Mouse (Mus musculus) heart, postnatal 10 days (tissue): ENCODE data around the gene Rbms3. TPM values are rescaled to one million over a fixed set of nuclear protein-coding genes. Genes with fewer than 3 reads are reported as not detected.

ENCODE experiments used
- DNase-seq, 2 experiments: peaks; one replicate each; pipeline ENCODE4 v3.0.0; 2021
- intact Hi-C: fragments of 180-260 bp; cut with DNase I; formaldehyde crosslinking; loops from one replicate; pipeline ENCODE4 v1.15.1; 2025
- total RNA-seq, 2 experiments: library from RNA; stranded (reverse); gene quantifications; 2 replicates each; pipeline ENCODE4 v1.2.3; 2021

Gene Rbms3
- total RNA-seq, 2 experiments from 2014 or later = 24.9 to 25.0 TPM

DNA sequence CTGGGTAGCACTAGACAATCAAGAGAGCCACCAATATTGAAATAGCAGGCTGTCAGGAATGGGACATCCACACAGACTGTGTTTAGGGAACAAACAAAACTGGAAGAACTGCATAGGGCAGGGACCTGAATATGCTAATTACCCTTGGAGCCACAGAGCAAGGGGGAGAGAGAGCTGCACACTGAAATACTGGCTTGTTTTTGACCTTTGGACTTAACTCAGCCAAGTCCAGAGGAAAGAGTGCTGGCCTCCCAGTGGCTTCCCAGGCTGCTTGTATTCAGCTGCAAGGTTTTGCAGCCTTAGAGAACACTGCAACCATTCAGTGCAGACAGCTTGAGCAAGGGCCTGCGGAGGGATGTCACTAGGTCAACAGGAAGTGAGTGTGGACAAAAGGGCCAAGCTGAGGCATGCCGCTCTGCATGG, 611.0 kb downstream of the Rbms3 start:
- peak; percentile 35 to 40 for DNase-seq
- intact Hi-C loops = no loop called here

DNA sequence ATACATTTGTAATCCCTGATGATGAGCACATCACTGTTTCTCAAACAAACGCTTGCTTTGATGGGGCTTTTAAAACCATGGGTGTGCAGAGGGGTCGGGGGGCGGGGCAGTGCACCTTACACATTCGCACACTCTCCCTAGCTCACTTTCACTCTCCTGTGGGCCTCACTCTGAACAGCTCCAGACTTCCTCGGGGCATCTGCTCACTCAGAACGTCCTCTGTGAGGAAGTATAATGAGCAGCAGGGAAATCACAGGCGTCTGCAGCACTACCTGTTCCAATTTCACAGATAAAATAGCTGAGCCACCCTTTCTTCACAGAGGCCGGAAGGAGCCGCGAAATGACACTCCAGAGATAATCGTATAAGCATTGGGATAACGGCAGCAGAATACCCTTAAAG, 611.4 kb downstream of the Rbms3 start:
- no peak for DNase-seq
- intact Hi-C loops = no loop called here

- DNase-seq = no peak
- intact Hi-C loops = no loop called here
Measured at GRCm38 (mm10) chr9:117016605-117017319, 613.0 kb downstream of the Rbms3 start.

- no peak for DNase-seq
- intact Hi-C loops = no loop called here
Measured at GRCm38 (mm10) chr9:117013386-117013785, 616.3 kb downstream of the Rbms3 start.

- no peak for DNase-seq
- intact Hi-C loops = no loop called here
Measured at GRCm38 (mm10) chr9:117010801-117011200, 618.9 kb downstream of the Rbms3 start.

GRCm38 (mm10) chr9:117008194-117008593, 621.5 kb downstream of the Rbms3 start:
- no peak for DNase-seq
- intact Hi-C loops = no loop called here

DNA sequence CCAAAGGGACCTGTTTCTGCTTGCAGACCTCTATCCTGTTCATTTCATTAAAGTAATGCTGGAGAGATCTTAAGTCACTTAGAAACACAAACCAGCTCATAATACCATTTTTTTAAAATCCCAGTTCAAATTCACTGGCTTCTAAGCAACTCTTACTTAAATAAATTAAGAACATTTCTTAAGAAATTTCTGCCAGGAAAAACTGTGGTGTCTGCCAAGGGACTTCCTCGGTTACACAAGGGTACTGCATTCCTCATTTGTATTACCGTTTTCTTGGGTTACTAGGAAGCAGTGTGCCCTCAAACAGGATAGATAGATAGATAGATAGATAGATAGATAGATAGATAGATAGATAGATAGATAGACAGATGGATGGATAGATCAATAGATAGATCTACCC, 627.6 kb downstream of the Rbms3 start:
- DNase-seq = no peak
- intact Hi-C loops = no loop called here

- intact Hi-C loops = no loop called here
- DNase-seq = no peak
Measured at GRCm38 (mm10) chr9:116999186-116999585, 630.5 kb downstream of the Rbms3 start.

DNA sequence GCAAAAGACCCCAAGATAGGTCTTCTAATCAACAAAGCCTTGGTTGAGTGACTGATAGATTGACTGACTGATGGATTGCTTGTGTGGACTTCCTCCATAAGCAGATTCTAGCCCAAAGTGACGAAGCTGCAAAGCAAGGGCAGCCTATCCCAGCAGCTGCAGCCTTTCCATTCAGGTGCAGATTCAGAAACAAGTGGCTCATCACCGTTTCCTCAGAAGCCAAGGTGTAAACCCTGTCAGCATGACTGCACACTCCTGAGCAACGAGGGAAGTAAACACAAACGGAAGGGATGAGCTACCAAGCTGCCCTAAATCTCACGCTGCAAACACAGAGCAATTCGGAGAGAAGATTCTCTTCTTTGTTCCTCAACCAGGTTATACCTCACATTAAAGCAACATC, 639.4 kb downstream of the Rbms3 start:
- no peak for DNase-seq
- intact Hi-C loops = no loop called here

- no peak for DNase-seq
- intact Hi-C loops = no loop called here
Measured at GRCm38 (mm10) chr9:116980801-116981200, 648.9 kb downstream of the Rbms3 start.

GRCm38 (mm10) chr9:116977428-116977827, 652.3 kb downstream of the Rbms3 start:
- no peak for DNase-seq
- intact Hi-C loops = no loop called here

- intact Hi-C loops = no loop called here
- DNase-seq = no peak
Measured at GRCm38 (mm10) chr9:116976575-116977408, 652.9 kb downstream of the Rbms3 start.

DNA sequence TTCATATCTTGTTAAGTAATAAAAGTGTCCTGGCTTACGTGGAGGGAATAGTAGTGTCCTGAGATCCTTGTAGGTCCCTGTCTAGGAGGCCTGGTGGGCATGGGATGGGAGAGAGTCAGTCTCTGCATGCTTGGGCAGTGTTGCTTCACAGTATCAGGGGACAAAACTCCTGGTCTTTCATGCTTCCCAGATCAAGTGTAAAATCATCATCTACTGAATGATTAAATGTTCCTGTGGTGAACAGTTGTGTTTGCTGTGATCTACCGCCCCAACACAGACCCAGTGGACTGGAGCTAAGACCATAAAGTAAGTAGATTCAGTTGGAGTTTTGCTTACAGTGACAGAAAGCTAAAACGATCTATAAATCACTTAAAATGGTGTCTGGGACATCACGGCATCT, 654.4 kb downstream of the Rbms3 start:
- intact Hi-C loops = no loop called here
- DNase-seq = no peak

DNA sequence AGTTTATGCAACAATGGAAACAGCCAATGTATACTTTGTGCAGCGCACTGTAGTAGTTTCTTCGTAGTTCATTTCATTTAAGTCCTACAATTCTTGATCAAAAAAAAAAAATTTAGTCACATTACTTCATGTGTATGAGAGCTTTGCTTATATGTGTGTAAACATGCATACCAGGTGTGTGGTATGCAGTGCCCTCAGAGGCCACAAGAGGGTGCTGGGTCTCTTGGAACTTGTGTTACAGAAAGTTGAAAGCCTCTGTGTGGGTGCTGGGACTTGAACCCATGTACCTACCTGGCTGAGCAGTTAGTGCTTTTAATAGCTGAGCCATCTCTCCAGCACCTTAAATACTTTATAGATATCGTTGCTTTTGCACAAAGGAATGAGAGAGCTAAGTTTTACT, 655.6 kb downstream of the Rbms3 start:
- intact Hi-C loops = no loop called here

GRCm38 (mm10) chr9:116973594-116973993, 656.1 kb downstream of the Rbms3 start:
- intact Hi-C loops = no loop called here
- DNase-seq = peak; percentile 39 to 48

More for the DNA sequence above, 655.6 kb downstream of the Rbms3 start:
- DNase-seq = peak in 1 of 2 experiments; percentile 26

- intact Hi-C loops = no loop called here
- peak in 1 of 2 experiments; percentile 15 for DNase-seq
Measured at GRCm38 (mm10) chr9:116967317-116967716, 662.4 kb downstream of the Rbms3 start.

- no peak for DNase-seq
- intact Hi-C loops = no loop called here
Measured at GRCm38 (mm10) chr9:116965691-116966090, 664.0 kb downstream of the Rbms3 start.

GRCm38 (mm10) chr9:116956156-116956555, 673.6 kb downstream of the Rbms3 start:
- intact Hi-C loops = no loop called here
- DNase-seq = no peak

GRCm38 (mm10) chr9:116948211-116948610, 681.5 kb downstream of the Rbms3 start:
- intact Hi-C loops = no loop called here
- DNase-seq = no peak

GRCm38 (mm10) chr9:116947369-116947768, 682.3 kb downstream of the Rbms3 start:
- intact Hi-C loops = no loop called here
- DNase-seq = no peak

GRCm38 (mm10) chr9:116946787-116947186, 682.9 kb downstream of the Rbms3 start:
- DNase-seq = no peak
- intact Hi-C loops = no loop called here

GRCm38 (mm10) chr9:116945689-116946088, 684.0 kb downstream of the Rbms3 start:
- DNase-seq = no peak
- intact Hi-C loops = no loop called here
